Mouse (Mus musculus): ENCODE data around the gene Lemd1. TPM values are rescaled to one million over a fixed set of nuclear protein-coding genes. Genes with fewer than 3 reads are reported as not detected.
"Not testable (repeated sequence)": the region's sequence is repeated elsewhere in the genome, so short reads cannot be mapped to it uniquely, and the experiment has no call there.

Gene Lemd1
- total RNA-seq, 2 experiments from 2014 or later = not detected

DNA sequence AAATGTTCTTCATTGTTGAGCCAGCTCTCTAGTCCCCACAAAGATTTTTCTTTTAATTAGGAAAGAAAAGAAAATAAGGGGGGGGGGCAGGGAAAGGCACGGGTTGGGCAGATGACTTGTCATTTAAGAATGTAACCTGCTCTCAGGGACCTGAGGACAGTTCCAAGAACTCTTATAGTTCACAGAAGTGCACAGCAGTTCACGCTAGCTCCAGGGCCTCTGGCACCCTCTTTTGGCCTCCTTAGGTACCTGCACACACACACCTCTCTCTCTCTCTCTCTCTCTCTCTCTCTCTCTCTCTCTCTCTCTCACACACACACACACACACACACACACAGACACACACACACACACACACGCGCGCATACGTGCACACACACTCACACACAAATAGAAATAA is 63.2 kb downstream of the Lemd1 start:
- no peak for DNase-seq

DNA sequence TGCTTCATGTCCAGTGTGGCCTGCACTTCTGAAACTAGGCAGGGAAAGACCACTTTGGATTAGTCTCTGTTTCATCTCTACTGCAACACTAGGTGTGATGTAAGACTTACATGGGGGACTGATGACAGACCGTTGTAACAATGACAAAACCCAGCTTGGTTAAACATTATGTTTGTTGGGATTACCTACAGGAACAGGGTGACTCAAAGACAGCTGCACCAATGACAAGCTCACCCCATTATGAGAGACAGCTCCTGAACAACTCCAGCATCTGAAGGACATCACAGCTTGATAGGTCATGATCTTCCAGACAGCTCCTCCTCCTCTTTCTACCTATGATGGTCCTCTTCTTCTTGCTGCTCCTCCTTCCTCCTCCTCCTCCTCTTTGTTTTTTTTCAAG is 69.1 kb downstream of the Lemd1 start:
- no peak for DNase-seq

DNA sequence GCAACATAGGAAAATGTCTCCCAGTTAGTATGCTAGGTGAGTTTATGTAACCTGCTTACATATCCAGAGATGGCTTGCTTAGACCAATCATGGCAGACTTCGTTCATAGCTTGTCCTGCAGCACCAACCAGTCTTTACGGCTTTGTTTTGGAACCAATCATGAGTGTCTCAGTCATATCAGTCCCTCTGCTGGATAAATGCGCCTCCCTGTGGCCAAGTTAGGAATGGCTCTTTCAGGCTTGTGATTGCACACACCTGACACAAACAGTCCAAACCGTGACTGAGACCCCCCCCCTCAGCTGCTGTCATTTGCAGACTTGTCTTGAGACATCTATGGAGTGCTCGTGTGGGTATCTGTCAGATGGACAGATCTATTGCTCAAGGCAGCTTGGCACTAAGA is 69.8 kb downstream of the Lemd1 start:
- DNase-seq = no peak

DNA sequence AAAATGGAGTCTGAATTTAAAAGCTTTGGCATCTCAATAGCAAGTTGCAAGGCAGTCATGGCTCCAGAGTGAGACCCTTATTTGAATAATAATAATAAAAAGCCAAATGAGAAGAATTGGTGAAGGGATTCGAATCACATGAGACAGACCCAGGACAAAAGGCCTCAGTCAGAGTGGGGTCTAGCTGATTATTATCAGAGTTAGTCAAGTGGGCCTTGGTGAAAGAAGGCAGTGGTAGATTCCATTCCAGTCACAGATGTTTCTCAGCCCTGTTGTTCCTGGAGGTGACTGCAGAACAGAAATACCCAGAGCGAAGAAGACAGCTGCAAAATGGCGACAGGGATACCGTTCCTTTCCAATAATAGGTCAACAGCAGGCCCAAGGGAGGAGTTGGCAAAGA is 72.4 kb downstream of the Lemd1 start:
- no peak for DNase-seq

DNA sequence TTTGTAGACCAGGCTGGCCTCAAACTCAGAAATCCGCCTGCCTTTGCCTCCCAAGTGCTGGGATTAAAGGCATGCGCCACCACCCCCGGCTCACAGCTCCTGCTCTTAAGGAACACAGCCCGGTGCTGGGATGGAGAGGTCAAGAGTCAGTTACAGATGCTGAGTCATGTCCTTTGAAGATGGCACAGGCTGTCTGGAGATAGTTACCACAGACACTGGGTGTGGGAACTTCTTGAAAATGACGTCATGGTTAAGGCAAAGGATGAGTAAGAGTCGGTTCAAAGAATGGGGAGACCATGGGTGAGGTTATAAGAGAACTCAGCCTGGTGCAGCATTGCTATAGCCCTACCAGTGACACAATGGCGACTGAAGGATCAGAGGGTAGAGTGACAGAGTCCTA is 73.3 kb downstream of the Lemd1 start:
- no peak for DNase-seq

DNA sequence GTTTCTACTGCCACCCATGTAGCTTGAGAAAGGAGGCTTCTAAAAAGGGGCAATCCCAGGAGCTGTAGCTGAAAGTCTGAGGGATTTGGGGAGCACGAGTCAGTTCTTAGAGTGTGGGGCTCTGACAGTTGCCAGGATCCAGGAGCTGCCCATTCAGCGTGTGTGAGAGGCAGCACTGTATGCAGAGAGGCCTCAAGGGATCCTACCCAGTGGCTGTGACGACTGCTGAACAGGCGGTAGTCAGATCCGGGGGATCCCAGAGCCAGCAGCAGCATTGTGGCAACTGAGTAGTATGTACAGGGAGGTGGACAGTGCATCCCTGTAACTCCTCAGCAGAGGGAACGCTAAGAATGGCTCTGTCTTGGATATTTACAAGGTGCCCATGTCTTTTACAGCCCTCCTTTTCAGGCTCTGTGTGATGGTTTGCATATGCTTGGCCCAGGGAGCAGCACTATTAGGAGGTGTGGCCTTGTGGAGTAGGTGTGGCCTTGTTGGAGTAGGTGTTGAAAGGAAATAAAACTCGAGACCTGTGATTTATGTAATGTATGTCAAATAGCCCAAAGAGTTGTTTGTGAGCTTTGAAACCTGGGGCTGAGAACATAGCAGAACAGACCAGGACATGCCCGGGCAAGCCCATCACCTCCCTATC is 74.1 kb downstream of the Lemd1 start:
- no peak for DNase-seq

DNA sequence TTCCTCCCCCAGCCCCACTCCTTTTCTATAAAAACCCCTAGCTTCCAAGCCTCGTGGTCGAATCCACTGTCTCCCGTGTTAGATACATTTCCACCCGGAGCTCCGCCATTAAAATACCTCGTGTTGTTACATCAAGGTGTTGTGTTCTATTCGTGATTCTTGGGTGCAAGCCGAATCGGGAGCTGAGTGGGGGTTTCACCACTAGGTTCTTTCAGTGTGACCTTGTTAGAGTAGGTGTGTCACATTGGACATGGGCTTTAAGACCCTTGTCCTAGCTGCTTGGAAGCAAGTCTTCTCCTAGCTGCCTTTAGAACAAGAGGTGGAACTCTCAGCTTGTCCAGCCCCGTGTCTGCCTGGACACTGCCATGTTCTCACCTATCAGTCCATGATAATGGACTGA is 74.7 kb downstream of the Lemd1 start:
- DNase-seq = no peak

DNA sequence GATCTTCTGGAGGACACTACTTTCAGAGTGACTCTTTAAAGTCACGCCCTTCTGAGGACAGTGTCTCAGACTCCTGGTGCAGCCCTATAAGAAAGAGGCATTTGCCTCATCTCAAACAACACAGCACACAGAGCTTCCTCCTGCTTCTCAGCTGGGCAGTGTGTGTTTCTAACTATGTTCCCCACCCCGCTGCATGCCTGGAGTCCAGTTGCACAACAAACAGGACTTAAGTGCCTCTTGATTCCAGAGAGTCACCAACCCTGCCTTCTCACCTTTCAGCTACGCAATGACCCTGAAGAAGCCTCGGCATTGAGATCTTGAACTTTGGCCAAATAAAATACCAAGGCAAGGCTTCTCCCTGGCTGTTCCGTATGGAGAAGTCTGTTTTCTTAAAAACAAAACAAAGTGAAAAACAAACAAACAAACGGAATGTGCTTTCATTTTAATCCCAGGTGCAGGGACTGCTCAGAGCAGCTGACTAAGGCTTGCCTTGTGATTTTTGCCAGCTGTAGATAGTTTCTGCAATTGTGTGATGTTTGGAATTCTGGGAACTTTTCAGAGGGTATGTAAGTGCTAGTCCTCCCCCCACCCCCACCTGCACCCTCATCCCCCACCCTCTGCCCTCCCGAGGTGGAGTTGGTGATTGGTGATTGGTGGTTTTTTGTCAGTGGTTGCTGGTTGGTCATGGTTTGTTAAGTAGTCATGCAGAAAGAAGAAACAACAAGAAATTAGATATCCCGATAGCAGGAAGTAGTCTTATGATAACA is 75.7 kb downstream of the Lemd1 start:
- DNase-seq = peak; percentile 41

DNA sequence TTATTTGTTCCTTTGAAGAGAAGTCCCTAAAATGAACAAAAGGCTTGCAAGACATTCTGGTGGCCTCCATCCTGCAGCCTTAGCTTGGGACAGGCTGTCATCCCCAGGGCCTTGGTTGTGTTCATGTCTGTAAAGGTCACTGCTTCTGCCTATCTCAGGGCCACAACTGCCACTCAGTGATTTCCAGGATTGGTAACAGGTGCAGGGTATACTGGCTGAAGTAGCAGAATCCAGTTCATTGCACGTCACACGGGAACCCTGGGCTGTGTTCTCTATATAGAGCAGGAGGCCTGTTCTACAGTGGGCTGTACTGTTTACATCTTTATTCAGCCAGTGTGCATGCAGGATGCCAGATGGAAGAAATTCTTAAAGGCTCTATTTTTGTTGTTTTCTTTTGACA is 76.7 kb downstream of the Lemd1 start:
- DNase-seq = peak; percentile 49

DNA sequence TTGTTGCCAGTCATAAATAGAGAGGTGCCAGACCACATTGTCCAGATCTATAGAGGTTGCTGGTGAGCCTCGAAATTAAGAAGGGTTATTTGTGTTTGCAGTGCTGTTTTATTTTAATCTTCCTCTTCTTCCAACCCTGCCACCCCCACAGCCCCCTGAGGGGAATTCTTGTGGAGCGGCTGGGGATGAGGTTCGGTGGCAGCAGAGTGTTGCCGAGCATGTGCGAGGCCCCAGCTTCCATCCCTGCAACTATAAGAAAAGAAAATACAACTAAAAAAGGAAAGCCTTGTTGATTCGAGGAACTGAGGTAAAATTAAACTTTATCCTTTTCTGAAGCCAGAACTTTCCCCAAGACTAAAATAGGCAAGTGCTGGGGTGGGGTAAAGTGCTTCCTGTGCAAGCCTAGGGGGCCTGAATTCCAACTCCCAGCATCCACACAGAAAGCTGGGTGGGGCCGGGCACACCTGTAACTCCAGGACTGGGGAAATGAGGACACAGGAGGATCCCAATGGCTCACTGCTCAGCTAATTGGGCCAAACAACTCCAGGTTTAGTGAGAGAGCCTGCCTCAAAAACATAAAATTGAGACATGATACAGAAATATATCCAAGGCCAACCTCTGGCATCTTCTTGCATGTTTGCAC is 77.3 kb downstream of the Lemd1 start:
- no peak for DNase-seq

DNA sequence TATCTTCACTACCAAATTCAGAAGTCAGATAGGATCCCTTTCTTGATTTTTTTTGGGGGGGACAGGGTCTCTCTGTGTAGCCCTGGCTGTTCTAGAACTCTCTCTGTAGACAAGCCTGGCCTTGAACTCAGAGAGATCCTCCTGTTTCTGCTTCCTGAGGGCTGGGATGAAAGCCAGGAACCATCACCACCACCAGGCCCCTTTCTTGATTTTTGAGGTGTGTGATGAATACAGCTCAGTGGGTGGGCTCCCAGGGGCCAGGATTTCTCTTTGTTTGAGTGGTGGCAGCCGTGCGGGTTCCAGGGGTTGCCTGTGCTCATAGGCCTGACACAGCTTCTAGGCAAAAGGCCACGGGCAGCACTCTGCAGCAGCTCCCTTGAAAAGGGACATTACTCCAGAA is 80.0 kb downstream of the Lemd1 start:
- no peak for DNase-seq

DNA sequence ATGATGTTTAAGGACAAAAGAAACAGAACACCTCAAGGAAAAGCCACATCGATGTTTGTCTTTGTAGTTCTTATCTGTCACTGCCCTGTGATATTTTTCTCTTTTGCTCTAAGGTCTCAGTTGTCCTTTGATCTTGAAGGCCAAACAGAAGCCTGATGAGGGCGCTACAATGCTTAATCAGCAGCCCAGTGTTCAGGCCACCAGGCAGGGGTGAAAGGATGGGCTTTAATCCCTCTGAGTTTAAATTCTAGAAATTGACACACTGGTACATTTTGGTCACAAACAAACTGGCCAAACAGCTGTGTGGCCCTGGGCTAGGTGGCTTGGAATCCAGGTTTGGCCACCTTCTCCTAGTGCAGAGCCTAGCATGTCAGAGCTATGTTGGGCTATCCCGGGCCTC is 85.5 kb downstream of the Lemd1 start:
- no peak for DNase-seq

DNA sequence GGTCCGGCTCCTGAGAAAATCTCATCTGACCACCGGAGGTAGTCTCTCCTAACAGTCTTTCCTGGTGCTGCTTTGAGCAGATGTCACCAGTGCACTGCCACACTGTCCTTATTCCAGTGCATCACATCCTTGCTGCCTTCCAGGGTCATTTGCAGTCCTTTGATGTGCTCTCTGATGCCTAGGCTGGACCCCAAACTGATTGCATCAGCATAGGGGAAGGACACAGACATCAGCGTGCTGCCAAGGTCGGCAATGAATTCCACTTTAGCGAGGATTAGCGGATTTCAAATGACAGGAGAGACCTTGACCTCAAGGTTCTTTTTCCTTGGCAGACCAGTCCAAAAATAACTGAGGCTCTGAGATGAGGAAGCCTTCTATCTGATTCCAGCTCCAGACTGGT is 85.9 kb downstream of the Lemd1 start:
- no peak for DNase-seq

DNA sequence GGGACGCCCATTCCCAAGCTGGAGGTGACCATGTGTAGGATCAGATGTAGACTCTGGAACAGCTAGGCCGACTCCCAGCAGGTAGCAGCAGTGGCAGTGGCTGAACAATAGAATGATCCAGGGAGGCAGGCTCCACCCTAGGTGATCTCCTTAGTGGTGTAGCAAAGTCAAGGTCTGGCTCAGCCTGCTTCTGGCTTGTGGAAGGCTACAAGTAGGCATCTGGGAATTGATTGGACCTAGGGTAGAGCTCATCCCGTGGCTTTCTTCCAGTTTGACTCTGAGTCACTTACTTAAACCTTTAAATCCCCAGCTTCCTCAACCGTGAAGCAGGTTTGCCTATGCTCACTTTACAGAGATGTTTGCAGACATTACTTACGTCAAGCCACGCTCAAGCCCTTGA is 89.4 kb downstream of the Lemd1 start:
- not testable (repeated sequence) for DNase-seq

DNA sequence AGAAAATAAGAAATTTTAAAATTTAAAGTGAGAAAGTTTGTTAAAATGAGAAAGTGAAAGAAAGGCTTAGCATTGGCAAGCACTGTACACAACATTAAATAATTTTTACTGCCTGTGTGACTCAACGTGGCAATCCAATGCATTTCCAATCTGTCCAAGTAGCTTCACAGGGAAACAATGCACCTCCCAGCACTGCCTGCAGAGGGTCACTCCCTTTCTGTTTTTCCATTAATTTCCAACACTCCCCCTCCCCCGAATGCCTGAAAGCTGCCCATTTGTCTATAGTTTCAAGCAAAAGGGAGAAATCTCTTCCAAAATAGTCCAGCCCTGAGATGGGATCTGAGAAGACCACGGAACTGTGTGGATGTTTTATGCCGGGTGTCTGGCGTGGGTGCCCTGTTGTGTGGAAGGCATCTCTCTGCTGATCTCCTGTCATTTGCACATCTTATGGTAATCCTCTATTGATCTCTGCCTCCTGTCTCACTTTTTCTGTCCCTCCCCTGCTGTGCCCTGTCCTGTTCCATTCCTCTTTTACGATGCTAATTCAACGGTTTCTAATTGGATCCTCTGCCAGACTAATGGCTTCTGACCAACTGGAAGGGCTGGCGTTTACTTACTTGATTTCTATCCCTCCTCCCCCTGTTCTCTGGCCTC is 90.4 kb downstream of the Lemd1 start:
- DNase-seq = no peak

DNA sequence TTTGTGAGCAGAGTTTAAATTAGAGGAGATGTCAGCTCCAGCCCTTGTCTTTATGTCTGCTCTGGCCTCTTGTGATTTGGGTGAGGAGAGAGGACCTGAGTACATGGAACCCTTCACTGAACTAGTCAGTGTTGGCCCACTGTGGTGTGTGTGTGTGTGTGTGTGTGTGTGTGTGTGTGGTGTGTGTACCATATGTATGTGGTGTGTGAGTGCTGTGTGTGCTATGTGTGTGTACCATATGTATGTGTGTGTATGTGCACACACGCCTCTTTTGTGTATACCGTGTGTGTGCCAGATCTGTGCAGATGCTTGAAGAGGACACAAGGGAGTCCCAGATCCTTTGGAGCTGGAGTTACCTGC is 90.9 kb downstream of the Lemd1 start:
- DNase-seq = no peak

DNA sequence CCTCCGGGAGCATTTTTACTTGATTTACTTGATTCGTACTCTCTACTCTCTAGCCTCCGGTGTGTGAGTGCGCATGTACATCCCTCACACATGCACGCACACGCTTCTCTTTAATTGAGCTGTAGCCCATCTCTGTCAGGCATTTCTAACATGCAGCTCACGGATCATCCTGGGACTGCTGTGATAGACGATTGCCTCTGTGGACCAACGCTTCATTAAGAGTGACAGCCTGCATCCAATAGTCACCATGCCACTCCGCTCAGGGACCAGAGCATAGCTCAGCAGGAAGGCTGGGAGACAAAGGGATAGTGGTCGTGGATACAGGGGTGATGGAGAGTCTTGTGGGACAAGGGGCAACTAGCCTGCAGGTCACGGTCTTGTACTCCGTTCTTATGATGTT is 91.8 kb downstream of the Lemd1 start:
- DNase-seq = no peak

DNA sequence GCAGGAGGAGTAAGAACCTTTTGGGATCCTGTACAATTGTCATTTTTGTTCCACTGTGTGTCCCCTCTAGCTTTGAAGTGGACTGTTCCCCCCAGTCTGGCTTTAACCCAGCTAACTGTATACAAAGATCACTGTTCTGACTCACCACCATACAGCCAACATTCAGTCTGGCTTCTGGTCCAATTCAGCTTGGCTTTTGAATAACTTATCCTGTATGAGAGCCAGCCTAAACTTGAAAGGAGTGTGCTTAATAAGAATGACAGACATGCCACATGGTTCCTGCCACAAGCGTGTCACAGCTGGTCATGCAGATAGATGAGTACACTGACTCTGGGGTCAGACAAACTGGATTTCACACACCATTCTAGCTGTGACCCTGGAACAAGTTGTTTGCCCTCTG is 95.5 kb downstream of the Lemd1 start:
- DNase-seq = no peak

DNA sequence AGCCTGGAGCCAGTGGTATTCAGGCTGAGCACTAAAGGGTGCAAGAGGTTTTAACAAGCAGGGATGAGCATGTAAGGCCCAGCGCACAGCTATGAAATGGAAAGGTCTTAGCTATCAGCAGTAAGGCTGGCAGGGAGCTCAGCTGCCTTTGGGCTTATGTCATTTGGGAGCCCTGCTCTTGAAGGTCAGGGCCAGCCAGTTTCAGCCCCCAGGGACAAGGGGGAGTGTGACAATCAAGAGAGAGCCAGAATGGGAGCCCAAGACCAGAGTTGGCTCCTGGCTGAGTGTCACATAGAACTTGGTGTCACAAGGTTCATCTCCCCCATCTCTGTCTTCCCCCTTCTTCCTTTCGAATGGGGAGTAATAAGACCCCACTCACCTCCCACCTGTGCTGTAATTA is 96.2 kb downstream of the Lemd1 start:
- no peak for DNase-seq

DNA sequence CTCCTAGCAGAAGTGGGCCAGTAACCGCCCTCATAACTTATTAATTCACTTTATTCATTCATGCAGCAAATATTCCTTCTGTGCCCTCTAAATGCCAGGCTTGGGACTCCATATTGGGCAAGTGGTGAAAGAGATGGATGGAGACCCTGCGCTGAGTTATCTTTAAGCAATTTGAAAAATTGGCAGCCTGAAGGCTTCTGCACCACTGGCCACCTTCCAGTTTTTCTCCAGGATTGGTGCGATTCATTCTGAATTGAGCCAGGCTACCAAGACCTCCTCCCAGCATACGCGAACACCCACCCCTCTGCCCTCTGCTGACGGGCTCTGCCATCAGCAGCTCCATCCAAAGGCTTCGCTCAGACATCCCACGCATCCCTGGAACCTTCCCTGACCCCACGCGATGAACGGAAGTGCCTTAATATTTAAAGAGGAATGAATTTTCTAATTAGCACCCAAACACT is 96.8 kb downstream of the Lemd1 start:
- no peak for DNase-seq

DNA sequence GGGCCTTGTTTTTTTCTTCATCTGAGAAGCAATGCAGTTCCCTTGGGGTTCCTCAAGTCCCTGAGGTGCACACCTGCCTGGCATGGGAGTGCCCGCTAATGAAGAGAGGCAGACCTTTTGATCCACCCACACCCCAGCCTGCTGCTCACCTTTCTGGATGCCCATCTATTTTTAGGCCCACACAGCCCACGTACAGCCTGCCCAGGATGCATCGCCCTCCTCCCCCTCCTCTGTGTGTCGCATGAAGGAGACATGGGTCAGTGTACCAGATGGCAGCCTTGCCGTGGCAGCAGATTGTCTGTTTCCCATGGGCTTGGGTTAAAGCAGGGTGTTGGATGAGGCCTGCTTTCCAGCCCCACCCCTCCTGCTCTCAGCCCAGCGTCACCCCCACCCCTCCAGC is 98.7 kb downstream of the Lemd1 start:
- DNase-seq = no peak

DNA sequence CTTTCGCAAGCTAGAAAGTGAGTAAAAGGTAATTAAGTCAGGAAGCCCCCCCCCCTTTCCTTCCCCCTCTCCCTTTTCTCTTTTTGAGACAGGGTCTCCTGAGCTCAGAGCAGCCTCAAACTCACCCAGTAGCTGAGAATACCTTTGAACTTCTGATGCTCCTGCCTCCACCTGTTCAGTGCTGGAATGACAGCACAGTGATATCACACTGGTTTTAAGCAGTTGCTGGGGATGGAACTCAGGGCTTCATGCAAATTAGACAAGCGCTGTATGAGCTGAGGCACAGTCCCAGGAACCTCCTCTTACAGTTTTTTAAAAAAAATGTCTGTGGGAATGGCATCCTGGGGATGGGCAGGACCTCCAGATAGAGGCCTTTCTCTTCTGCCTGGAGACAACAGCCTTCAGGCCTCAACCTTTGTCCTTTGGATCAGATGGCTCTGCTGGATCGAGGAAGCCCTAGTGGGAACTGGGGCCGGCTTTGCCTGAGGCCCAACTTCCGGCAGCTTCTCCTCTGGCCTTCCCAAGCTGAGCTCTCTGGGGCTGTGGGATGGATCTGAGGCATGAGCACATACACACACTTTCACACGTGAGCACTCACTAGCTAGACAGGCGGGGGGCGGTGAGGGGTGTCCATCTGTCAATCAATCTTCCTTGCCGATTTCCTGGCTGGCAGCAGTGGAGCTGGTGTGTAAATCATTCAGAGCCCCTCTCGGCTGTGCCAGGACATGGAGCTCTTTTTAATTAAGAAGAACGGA is 99.9 kb downstream of the Lemd1 start:
- no peak for DNase-seq

Data from gastrocnemius, postnatal 25 days (tissue).